Mouse (Mus musculus) megakaryocyte-erythroid progenitor cell, adult 5-6 weeks (primary cell): Measurements from ENCODE around the gene Heyl. TPM values are rescaled to one million over a fixed set of nuclear protein-coding genes. Genes with fewer than 3 reads are reported as not detected.
A peak's percentile ranks its signal among the peaks of the same experiment; 100 is the strongest.
"Not testable (repeated sequence)": the region's sequence is repeated elsewhere in the genome, so short reads cannot be mapped to it uniquely, and the experiment has no call there.

Experiments used
- ATAC-seq: replicated peaks from 2 replicates; pipeline ENCODE4 v1.8.0; 2016; ENCODE audit warnings: mild to moderate bottlenecking, inconsistent platforms; ENCODE audit not compliant: severe bottlenecking, poor library complexity, low FRiP score, low TSS enrichment
- total RNA-seq, 2 experiments: library from RNA; stranded (forward) in 1 of 2; stranded (reverse) in 1 of 2; fragments of 200-1000, 215-1000 nt in 1 of 2; fragments of >200 nt in 1 of 2; fragmentation: Nextera tagmentation in 1 of 2; gene quantifications; 2 replicates each; pipeline ENCODE4 v1.2.3; 2014 to 2017

The Heyl gene
- total RNA-seq, 2 experiments from 2014 or later, result 1.3 TPM; not detected in 1

DNA sequence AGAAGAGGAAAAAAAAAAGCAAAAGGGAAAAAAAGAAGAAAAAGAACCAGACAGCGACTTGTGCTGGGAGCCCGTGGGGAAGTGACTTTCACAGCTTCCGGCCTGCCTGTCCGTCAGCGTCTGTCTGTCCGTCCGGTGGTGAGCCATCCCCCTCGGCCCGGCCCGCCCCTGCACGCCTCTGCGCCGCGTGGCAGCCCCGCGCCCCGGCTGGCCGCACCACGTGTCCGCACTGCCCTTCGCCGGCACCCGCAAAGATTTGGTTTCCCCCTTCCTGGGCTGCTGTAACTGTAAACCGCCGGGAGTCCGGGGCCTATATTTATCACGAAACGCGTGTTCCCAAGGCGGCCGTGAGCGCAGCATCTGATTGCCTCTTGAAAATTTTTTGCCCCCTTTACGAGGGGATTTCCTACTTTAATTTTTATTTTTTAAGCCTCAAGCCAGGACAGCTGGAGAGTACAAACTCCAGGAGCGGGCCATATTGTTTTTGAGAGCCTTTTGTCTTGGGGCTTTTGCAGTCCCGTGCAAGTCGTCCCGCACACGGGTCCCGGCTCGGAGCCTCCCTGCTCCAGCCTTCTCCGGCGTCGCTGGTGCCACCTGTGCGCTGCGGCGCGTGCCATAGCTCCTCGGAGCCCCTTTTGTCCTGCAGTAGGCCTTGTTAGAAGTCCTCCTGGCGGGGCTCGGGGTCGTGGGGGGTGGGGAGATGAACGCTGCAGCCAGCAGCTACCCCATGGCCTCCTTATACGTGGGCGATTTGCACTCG lies 49.7 kb downstream of the Heyl start:
- not testable (repeated sequence) for ATAC-seq

DNA sequence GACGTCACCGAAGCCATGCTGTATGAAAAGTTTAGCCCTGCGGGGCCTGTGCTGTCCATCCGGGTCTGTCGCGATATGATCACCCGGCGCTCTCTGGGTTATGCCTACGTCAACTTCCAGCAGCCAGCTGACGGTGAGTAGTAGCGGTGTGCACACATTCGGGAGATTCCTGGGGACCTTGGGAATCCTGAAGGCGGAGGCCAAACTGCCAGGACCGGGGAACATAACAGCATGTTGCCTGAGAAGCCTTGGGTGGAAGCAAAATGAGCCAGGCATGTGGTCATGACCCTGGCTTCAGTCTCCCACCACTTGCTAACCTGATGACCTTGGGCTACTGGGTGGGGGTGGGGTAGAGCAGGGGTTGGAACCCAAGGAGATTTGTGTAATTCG lies 50.3 kb downstream of the Heyl start:
- ATAC-seq, result not testable (repeated sequence)

DNA sequence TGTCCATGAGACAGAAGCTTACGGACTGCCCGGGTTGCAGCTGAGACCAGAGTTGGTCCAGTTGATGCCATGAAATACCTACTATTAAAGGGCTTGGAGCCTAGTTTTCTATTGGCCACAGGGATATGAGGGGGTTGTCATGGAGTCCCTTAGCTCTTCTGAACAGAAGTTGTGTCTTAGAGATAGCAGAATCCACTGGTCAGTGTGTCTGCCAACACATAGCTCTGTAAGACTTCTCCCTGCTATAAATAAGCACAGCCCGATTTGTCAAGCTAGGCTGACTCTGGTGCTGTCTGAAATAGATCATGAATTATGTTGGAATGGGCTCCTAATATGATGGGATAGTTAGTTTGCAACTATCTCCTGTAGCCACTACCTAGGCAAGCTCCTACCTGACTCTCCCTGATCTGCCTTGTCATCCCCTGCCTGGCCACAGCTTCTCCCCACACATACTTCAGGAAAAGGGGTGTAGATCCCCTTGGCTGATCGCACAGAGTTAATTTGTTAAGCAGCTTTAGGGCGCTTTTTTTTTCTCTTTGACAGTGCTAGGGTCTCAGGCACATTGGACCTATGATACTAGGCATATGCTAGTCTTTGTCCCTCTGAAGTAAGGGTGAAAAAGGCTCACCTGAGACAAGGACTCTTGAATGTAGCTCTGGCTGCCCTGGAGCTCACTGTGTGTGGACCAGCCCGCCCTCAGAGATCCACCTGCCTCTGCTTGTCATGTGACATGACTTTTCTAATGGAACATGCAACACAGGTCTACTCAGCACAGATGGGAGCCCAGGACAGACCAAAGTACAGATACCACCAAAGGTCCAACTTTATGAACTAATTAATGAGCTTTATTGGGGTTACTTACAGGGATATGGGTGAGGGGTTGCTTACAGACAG lies 51.6 kb downstream of the Heyl start:
- 0 out of 2 replicates have a peak, but pooled peaks have one; percentile 10 for ATAC-seq

DNA sequence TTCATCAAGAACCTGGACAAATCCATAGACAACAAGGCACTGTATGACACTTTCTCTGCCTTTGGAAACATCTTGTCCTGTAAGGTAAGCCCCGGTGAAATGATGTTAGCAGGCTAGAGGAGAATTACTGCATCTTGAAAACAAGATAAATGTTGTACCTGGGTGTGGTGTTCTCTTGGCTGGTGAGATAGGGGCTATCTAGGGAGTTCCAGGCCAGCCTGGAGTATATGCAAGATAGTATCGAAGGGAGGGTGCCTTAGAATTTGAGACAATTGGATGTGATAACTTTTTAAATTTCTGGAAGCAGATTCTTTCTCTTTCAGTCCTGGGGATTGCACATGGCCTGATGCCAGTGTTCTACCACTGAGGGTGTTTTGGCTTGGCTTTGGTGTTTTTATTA lies 53.4 kb downstream of the Heyl start:
- ATAC-seq, result peak; percentile 64

DNA sequence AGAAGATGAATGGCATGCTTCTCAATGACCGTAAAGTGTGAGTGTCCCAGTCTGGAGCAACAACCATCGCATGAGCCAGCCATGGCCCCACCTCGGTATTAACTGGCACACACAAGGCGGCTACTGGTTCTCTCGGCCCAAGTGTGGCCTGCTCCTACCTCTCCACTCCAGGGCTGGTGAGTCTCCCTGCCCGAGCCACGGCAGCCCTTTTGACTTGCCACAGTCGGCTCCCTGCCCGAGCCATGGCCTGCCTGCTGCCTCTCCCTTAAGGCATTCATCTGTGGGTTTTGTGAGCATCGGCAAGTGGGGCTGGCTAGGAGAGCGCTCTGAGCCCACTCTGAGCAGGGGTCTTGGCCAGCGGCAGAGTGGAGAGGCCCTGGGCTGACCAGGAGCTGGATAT lies 55.7 kb downstream of the Heyl start:
- ATAC-seq, result no peak

DNA sequence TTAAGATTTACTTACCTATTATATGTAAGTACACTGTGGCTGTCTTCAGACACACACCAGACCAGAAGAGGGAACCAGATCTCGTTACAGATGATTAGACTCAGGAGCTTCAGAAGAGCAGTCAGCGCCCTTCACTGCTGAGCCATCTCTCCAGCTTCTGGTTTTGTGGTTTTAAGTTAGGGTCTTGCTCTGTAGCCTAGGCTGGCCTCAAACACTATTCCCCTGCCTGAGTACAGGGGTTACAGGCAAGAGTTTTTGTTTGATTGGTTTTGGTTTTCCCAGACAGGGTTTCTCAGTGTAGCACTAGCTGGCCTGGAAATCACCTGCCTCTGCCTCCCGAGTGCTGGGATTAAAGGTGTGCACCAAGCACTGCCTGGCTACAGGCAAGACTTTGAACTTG lies 59.0 kb downstream of the Heyl start:
- ATAC-seq, result no peak

DNA sequence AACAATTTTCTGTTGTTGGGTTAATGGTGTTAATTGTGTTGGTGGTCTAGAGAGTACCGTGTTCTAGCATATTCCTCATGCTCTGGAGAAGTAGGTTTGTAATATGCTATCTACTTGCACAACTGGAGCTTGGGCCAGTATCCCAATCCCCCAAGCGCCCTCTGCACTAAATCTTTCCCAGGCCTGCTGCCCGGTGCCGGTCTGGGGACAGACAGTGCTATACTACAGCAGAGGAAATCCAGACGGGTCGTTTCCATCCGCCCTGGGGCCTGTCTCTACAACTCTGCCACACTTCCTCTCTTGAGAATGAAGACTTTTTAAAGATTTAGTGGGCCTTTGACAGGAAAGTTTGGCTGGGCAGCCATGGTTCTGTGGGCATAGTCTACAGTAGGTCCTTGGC lies 59.6 kb downstream of the Heyl start:
- no peak for ATAC-seq

DNA sequence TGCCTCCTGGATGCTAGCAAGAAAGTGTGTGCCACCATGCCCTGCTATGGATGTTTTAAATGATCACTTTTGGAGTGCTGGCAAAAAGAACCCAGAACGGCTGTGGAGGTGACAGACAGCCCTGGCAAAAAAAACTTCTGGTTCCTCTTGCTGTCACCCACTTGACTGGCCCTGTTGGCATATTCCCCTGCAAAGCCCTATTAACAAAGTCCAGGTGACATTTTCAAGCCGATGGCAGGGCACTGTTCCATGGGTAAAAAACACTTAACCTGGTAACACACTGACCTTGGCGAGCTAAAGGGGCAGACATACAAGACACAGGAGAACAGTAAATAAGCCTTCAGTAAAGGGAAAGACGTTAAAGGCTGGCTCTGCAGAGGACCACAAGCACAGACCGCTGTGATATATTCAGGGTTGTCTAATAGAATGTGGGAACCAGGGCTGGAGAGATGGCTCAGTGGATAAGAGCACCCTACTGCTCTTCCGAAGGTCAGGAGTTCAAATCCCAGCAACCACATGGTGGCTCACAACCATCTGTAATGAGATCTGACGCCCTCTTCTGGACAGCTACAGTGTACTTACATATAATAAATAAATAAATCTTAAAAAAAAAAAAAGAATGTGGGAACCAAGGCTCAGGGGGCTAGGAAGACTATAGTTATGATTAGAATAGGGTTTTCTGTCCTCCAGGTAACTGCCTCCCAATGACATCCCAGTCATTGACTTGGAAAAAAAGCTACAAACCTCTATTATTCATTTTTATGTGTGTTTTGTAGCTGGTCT lies 60.5 kb downstream of the Heyl start:
- no peak for ATAC-seq

DNA sequence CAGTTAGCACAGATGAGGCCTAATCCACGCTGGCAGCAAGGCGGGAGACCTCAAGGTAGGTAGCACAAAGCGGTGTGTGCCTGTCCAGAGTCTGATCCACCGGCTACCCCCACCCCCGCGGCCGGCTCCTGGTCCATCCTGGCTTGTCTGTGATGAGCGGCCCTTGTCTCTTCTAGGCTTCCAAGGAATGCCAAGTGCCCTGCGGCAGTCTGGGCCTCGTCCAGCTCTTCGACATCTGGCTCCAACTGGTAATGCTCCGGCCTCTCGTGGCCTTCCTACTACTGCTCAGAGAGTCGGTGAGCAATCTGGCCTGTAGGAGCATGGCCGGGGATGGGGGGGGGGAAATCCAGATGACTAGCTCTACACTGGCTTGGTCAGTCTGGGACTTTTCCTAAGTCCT lies 61.7 kb downstream of the Heyl start:
- ATAC-seq, result not testable (repeated sequence)

DNA sequence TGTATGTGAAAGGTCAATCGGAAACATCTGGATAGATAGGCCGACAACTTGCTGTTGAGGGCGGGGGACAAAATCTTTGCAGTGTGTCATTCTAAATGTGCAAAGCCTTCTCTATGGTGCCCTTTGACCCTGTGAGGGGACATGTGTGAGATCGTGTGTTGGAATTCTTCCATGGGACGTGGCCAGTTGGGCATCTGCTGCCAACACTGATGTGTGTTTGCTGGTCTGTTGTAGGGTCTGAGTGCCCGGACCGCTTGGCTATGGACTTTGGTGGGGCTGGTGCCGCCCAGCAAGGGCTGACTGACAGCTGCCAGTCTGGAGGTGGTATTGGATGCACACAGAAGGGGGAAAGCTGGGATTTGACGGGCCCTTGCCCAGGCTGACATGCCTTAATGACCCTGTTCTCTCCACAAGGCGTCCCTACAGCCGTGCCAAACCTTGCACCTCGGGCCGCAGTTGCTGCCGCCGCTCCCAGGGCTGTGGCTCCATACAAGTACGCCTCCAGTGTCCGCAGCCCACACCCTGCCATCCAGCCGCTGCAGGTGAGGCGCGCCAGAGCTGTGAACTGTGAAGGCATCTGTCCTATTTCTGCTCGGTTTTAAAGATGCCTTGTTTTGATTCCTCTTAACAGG lies 62.3 kb downstream of the Heyl start:
- no peak for ATAC-seq

DNA sequence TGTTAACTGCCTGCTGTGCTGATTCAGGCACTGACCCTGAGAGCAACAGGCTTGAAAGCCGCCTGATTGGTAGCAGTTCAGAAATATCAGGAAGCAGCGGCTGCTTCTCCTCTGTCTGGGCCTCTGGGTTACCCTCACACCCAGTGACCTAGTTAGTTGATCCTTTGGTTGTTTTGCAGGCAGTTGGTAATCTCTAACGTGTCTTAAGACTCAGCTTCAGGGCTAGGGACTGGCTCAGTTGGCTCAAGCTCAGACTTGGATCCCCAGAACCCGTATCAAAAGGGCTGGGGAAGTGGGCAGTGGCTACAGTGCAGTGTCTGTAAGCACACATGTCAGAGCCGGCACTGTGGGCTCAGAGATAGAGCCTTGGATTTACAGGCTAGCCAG lies 62.8 kb downstream of the Heyl start:
- no peak for ATAC-seq

DNA sequence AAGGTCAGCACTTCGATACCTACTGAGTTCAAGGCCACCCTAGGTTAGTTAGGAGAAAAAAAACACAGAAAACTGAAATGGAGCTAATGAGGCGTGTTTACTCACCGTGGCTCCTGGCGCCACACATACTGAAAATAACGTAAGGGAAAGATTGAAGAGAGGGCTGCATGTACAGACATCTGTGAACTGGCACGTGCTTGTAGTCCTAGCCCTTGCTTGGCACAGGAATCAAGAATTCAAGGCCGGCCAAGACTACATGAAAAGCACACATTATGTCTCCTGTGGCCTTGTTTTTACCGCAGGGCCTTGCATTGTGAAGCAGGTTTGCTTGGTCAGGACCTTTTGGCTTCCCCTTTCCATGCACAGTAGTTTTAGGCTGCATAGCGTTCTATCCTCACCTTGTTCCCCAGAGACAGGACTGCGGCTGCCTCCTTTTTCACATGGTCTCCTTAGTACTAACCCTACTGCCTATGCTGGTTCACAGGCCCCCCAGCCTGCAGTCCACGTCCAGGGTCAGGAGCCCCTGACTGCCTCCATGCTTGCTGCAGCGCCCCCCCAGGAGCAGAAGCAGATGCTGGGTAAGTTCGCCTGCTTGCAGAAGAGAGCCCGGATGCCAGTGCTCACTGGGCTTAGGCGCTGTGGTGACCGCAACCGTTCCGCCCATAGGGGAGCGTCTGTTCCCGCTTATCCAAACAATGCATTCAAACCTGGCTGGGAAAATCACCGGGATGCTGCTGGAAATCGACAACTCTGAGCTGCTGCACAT lies 64.0 kb downstream of the Heyl start:
- no peak for ATAC-seq

DNA sequence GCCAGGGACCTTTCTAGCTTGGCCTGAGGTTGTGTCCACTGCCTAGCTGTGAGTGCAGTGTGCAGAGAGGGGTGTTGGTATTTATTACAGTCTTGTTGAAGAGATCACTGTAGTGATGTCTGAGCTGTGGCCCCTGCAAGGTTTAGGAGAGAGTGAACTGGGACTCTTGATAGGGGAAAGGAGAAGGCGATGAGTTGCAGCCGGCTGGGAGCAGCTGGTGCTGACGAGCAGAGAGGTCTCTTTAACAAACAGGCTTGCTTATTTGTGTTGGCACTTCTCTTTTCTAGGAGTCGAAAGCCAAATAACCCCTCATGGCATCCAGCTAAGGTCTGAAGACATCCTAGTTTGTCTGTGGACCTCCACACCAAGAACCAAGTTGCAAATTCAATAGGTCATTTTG lies 64.9 kb downstream of the Heyl start:
- ATAC-seq, result no peak

DNA sequence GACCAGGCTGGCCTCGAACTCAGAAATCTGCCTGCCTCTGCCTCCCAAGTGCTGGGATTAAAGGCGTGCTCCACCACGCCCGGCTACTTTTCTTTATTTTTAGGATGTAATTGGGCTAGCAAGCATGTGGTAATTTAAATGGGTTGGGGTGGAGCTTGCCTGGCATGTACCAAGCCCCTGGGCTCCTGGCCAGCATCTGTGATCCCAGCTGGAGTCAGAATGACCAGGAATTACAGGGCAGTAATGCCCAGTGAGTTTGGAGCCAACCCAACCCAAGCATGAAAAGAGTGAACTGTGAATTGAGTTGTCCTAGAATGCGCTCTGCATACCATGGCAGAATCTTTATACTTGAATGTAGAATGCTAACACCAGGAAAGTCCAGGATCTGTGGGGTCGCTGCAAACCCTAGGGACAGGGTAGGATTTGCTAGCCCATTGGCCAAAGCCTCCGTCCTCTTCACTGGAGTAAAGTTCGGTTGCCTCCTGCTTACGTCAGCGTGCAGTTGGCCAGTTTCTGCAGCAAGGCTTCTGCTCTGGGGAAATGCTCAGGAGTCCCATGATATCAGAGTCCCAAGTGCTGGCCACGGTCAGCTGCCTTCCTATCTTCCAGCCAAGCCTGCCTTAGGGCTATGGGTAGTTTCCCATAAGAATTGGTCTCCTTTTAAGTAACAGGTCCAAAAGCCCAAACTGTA lies 65.8 kb downstream of the Heyl start:
- ATAC-seq, result no peak
